In the genomic region with DNA sequence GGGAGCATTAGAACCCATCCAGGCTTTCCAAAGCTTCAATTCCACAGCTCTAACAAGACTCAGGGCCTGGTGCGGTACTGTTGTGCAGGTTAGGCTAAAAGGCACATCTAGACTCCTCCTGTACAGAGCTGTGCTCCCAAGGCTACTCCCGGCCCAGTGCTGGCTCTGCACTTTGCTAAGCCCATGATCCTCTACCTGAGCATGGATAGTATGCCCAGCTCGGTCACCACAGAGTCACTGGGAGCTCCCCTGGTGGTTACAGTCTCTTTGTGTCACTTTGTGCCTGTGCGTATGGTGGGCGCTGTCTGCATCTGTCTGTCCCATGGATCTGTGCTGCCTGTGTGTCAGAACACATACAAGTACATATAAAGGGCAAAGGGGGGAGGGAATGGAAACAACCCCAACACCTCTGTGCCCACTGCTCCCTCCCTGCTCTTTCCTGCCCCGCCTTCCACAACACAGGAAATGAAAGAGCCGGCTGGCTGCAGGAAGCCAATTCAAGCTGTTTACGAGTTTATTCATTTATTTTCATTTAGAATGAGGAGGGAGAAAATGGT, we compare ENCODE assay signal across 8 mouse cellular contexts. TPM values are rescaled to one million over a fixed set of nuclear protein-coding genes. Genes with fewer than 3 reads are reported as not detected.
A peak's percentile ranks its signal among the peaks of the same experiment; 100 is the strongest.
DNase-seq lines count a peak whose midpoint lies in the region; ATAC-seq lines count a peak whose summit lies in the region.

No protein-coding gene starts in this region.

- 34% methylated on average over 8 of the region's 8 CpGs for WGBS in liver, embryonic 16.5 days (ENCODE audit: insufficient replicate concordance)
- WGBS in neural tube, embryonic 14.5 days = 49% methylated on average over 8 of the region's 8 CpGs

- H3K4me1 ChIP-seq in liver, embryonic 16.5 days (ENCODE audit: control insufficient read depth, low read depth, low read length) = peaks cover 42% of the 10 kb centered on the region
- H3K4me1 ChIP-seq in neural tube, embryonic 14.5 days (ENCODE audit: control insufficient read depth, insufficient read depth, low read length) = peaks cover 15% of the 10 kb centered on the region; the same call in 1 of the 2 replicates

- H3K9me3 ChIP-seq in liver, embryonic 16.5 days (replicated peaks; ENCODE audit: control insufficient read depth, low read length) = no peaks in the 10 kb centered on the region
- H3K9me3 ChIP-seq in neural tube, embryonic 14.5 days (ENCODE audit: control insufficient read depth, low read length) = no peaks in the 10 kb centered on the region

- peak; percentile 51 to 64 for DNase-seq in CD8-positive naive resting alpha-beta T cell, adult 2 months (ENCODE audit: low read depth in 2 of 2, low spot score in 2 of 2)
- DNase-seq in gastrocnemius, postnatal 14 days = peak; percentile 49
- no peak for DNase-seq in left cerebral cortex, adult 11 months (ENCODE audit: low spot score)
- DNase-seq in frontal cortex, postnatal 36 days (ENCODE audit: low spot score in 2 of 2) = no peak

- peak overlapping the region; percentile 88 for H3K9ac ChIP-seq in liver, embryonic 16.5 days (ENCODE audit: low read depth, low read length)
- H3K9ac ChIP-seq in neural tube, embryonic 14.5 days (replicated peaks; ENCODE audit: low read depth, low read length) = no peak overlapping the region

- peak overlapping the region; percentile 68 for H3K4me3 ChIP-seq in liver, embryonic 16.5 days (ENCODE audit: low read depth, low read length)
- no peak overlapping the region for H3K4me3 ChIP-seq in neural tube, embryonic 14.5 days (ENCODE audit: low read depth, low read length)

- H3K4me2 ChIP-seq in liver, embryonic 16.5 days (ENCODE audit: low read depth, low read length) = peak overlapping the region; percentile 86
- H3K4me2 ChIP-seq in neural tube, embryonic 14.5 days (ENCODE audit: low read depth, low read length) = no peak overlapping the region

- peak; percentile 61 for ATAC-seq in activated CD4-positive, CD25-positive, alpha-beta regulatory T cell, adult 4 months
- peak; percentile 69 for ATAC-seq in inflammation-experienced regulatory T-cells, adult 6 months
- ATAC-seq in liver, embryonic 16.5 days (ENCODE audit: low read depth) = no peak
- ATAC-seq in neural tube, embryonic 14.5 days (ENCODE audit: low read depth) = peak; percentile 45

- no peaks in the 10 kb centered on the region for H3K27me3 ChIP-seq in liver, embryonic 16.5 days (ENCODE audit: control insufficient read depth, insufficient read depth, low read depth, low read length)
- no peaks in the 10 kb centered on the region for H3K27me3 ChIP-seq in neural tube, embryonic 14.5 days (ENCODE audit: control insufficient read depth, insufficient read depth, low read length)

- H3K36me3 ChIP-seq in liver, embryonic 16.5 days (ENCODE audit: control insufficient read depth, insufficient read depth) = no peaks in the 10 kb centered on the region; the same call in 1 of the 2 replicates
- no peaks in the 10 kb centered on the region for H3K36me3 ChIP-seq in neural tube, embryonic 14.5 days (ENCODE audit: control insufficient read depth, insufficient read depth, low read length)

- peak overlapping the region; percentile 99 for H3K27ac ChIP-seq in liver, embryonic 16.5 days (ENCODE audit: low read length)
- peak overlapping the region; percentile 49 for H3K27ac ChIP-seq in neural tube, embryonic 14.5 days (ENCODE audit: low read depth, low read length)

- intact Hi-C loops in gastrocnemius, postnatal 14 days (cut with DNase I; ENCODE audit: low total_unique reads) = loop anchor here (5.0 to 10.0 kb wide), 2 partner anchors 129 to 466 kb away; a partner anchor contains a TSS

RNA-seq across cellular contexts. Expression of a gene that starts 3.6 kb away (rescaled TPM):
- polyA plus RNA-seq in activated CD4-positive, CD25-positive, alpha-beta regulatory T cell, adult 4 months (2017; shearing (Covaris generic)) = 100 to 1,000 TPM; 419 to 490 TPM
- under 1 TPM; 0.22 to 0.47 TPM for total RNA-seq in gastrocnemius, postnatal 14 days (2021)
- 100 to 1,000 TPM; 280 to 663 (median 591) TPM for polyA plus RNA-seq in inflammation-experienced regulatory T-cells, adult 6 months (2017; shearing (Covaris generic))
- polyA plus RNA-seq in liver, embryonic 16.5 days (2015; fragmentation: Nextera tagmentation; extraction: Ambion mirVana) = 69.6 and 71.3 TPM in 2 replicates
- polyA plus RNA-seq in neural tube, embryonic 14.5 days (2014; fragmentation: Nextera tagmentation; extraction: Ambion mirVana) = 0.62 and 0.85 TPM in 2 replicates

RNA-seq across cellular contexts. Expression of a gene that starts 39.4 kb away (rescaled TPM):
- polyA plus RNA-seq in activated CD4-positive, CD25-positive, alpha-beta regulatory T cell, adult 4 months (2017; shearing (Covaris generic)) = under 1 TPM in 1 of 2 experiments, not detected in 1; 0.29 TPM
- not detected for total RNA-seq in gastrocnemius, postnatal 14 days (2021)
- 1 to 10 TPM in 2 of 3 experiments, not detected in 1; 1.9 to 5.4 TPM for polyA plus RNA-seq in inflammation-experienced regulatory T-cells, adult 6 months (2017; shearing (Covaris generic))
- 0.29 and 0.91 TPM in 2 replicates for polyA plus RNA-seq in liver, embryonic 16.5 days (2015; fragmentation: Nextera tagmentation; extraction: Ambion mirVana)
- 0.46 and 0.71 TPM in 2 replicates for polyA plus RNA-seq in neural tube, embryonic 14.5 days (2014; fragmentation: Nextera tagmentation; extraction: Ambion mirVana)

RNA-seq across cellular contexts. Expression of a gene that starts 44.1 kb away (rescaled TPM):
- 100 to 1,000 TPM; 155 to 235 TPM for polyA plus RNA-seq in activated CD4-positive, CD25-positive, alpha-beta regulatory T cell, adult 4 months (2017; shearing (Covaris generic))
- total RNA-seq in gastrocnemius, postnatal 14 days (2021) = 100 to 1,000 TPM; 176 to 209 TPM
- 100 to 1,000 TPM; 237 to 292 (median 262) TPM for polyA plus RNA-seq in inflammation-experienced regulatory T-cells, adult 6 months (2017; shearing (Covaris generic))
- 139 and 152 TPM in 2 replicates for polyA plus RNA-seq in liver, embryonic 16.5 days (2015; fragmentation: Nextera tagmentation; extraction: Ambion mirVana)
- 456 and 461 TPM in 2 replicates for polyA plus RNA-seq in neural tube, embryonic 14.5 days (2014; fragmentation: Nextera tagmentation; extraction: Ambion mirVana)

Comparison
In these comparisons a context has a peak if more than half of its experiments do, and no peak if none do; other contexts are left out.
1. DNase-seq: peak in CD8-positive naive resting alpha-beta T cell, adult 2 months (2 of 2) and gastrocnemius, postnatal 14 days (single experiment); none in left cerebral cortex, adult 11 months (single experiment) and frontal cortex, postnatal 36 days (0 of 2).
2. RNA of a gene that starts 3.6 kb away (polyA plus RNA-seq): 280 to 663 TPM in inflammation-experienced regulatory T-cells, adult 6 months, 419 to 490 TPM in activated CD4-positive, CD25-positive, alpha-beta regulatory T cell, adult 4 months and 69.6 to 71.3 TPM in liver, embryonic 16.5 days; 0.62 to 0.85 TPM in neural tube, embryonic 14.5 days; every median in the first group is over 10 times any median in the second.